Mouse (Mus musculus): Measurements from ENCODE around the gene Carnmt1.

DNA sequence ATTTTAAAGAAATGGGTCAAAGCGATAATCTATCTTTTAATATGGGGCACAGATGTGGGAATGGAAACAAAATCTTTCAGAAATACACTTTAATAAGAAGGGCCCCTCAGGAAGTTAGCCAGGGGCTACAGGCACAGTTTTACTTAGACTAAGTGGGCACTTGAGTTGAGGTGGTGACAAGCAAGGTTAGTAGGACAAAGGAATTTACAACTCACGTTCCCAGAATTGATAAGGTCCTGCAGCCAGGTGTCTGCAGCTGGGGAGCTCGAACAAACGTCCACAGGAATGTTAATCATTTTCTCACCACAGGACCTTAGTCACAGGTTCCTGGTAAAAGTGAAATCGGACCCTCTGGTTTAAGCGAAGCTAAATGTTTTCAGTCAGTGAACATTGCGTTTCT, 60.5 kb downstream of the Carnmt1 start:
- TF ChIP-seq POLR2A (IDR thresholded peaks at IDR 0.05; ENCODE audit: borderline replicate concordance, extremely low read depth, insufficient read depth, insufficient read length, poor library complexity, severe bottlenecking) (no peak), CTCF (IDR thresholded peaks at IDR 0.05; ENCODE audit: borderline replicate concordance, extremely low read depth, insufficient read depth, insufficient read length) (no peak)
